Mouse (Mus musculus) forebrain, embryonic 15.5 days (tissue): ENCODE results near the gene Igf2bp2. TPM values are rescaled to one million over a fixed set of nuclear protein-coding genes. Genes with fewer than 3 reads are reported as not detected.

ENCODE experiments used
- polyA plus RNA-seq: library from polyadenylated mRNA; unstranded; fragments of >200 nt; fragmentation: Nextera tagmentation; extraction: Ambion mirVana; gene quantifications from 2 replicates; pipeline ENCODE4 v1.2.1, GENCODE M21; 2015

Igf2bp2 gene
- polyA plus RNA-seq, 1 experiment from 2014 or later = 25.8 TPM

Other genes with a start within 250 kb of the Igf2bp2 start
- gene Tmem41a, start 215.7 kb downstream of the Igf2bp2 start, polyA plus RNA-seq = 28.9 and 30.4 TPM in 2 replicates
- gene Liph, start 167.6 kb downstream of the Igf2bp2 start, polyA plus RNA-seq = 0.56 and 0.76 TPM in 2 replicates
- 49.2 and 53.3 TPM in 2 replicates for gene Senp2, start 153.8 kb downstream of the Igf2bp2 start, polyA plus RNA-seq
- 359 and 363 TPM in 2 replicates for gene Tra2b, start 102.7 kb upstream of the Igf2bp2 start, polyA plus RNA-seq